Mouse (Mus musculus) testis, adult 2 months (tissue): ENCODE measurements around the gene Sp7.

Experiments used
- CTCF ChIP-seq: fragments of 200-500 bp; IDR thresholded peaks from 2 replicates; pipeline ENCODE4 v1.5.1; 2012; ENCODE audit warnings: low read depth, mild to moderate bottlenecking, inconsistent platforms, low read length, moderate library complexity; ENCODE audit not compliant: control insufficient read depth, insufficient read depth, insufficient replicate concordance
- POLR2A ChIP-seq: fragments of 200-500 bp; IDR thresholded peaks from 2 replicates; pipeline ENCODE4 v1.6.1; 2012; ENCODE audit warnings: low read depth, mild to moderate bottlenecking, inconsistent platforms, low read length, moderate library complexity; ENCODE audit not compliant: control insufficient read depth

- TF ChIP-seq CTCF: no peak
- no peak for TF ChIP-seq POLR2A
These were observed 22.0 kb upstream of the Sp7 start for GRCm38 (mm10) chr15:102388942-102389341.
